Mouse (Mus musculus) embryonic facial prominence, embryonic 12.5 days (tissue): ENCODE results near the gene Sema5b. TPM values are rescaled to one million over a fixed set of nuclear protein-coding genes. Genes with fewer than 3 reads are reported as not detected.
A peak's percentile ranks its signal among the peaks of the same experiment; 100 is the strongest.

Experiments used
- ATAC-seq: fragments of 200-750 bp; cut with Nextera tagmentation; 2 replicates; pipeline ENCODE4 v1.8.0; 2017; ENCODE audit not compliant: insufficient number of reproducible peaks, insufficient read depth, low FRiP score, low TSS enrichment
- H3K27ac ChIP-seq: fragments of 300-500 bp; sonication (generic); 2 replicates; pipeline ENCODE4 v1.5.1; 2016; ENCODE audit warnings: mild to moderate bottlenecking
- H3K27me3 ChIP-seq: fragments of 300-500 bp; sonication (generic); 2 replicates; pipeline ENCODE4 v1.6.1; 2016; ENCODE audit warnings: mild to moderate bottlenecking, moderate library complexity
- H3K36me3 ChIP-seq: fragments of 300-500 bp; sonication (generic); 2 replicates; pipeline ENCODE4 v1.6.1; 2016; ENCODE audit warnings: mild to moderate bottlenecking
- H3K4me1 ChIP-seq: fragments of 300-500 bp; sonication (generic); 2 replicates; pipeline ENCODE4 v1.6.1; 2016
- H3K4me2 ChIP-seq: fragments of 300-500 bp; sonication (generic); replicated peaks from 2 replicates; pipeline ENCODE4 v1.6.1; 2016; ENCODE audit warnings: mild to moderate bottlenecking, moderate library complexity
- H3K4me3 ChIP-seq: fragments of 300-500 bp; sonication (generic); 2 replicates; pipeline ENCODE4 v1.5.1; 2016; ENCODE audit warnings: mild to moderate bottlenecking
- H3K9ac ChIP-seq: fragments of 300-500 bp; sonication (generic); 2 replicates; pipeline ENCODE4 v1.6.1; 2016; ENCODE audit warnings: mild to moderate bottlenecking, moderate library complexity
- H3K9me3 ChIP-seq: fragments of 300-500 bp; sonication (generic); 2 replicates; pipeline ENCODE4 v1.6.1; 2016; ENCODE audit warnings: mild to moderate bottlenecking, moderate library complexity
- WGBS: fragments of 180-500 bp; shearing (Covaris S2); methylation state at CpG from one replicate; pipeline ENCODE4 v1.1.7; 2016; 5-methylcytosine and 5-hydroxymethylcytosine counted together
- polyA plus RNA-seq: library from polyadenylated mRNA; unstranded; fragments of >200 nt; fragmentation: Nextera tagmentation; extraction: Ambion mirVana; gene quantifications from 2 replicates; pipeline ENCODE4 v1.2.1, GENCODE M21; 2016

Sema5b gene
- polyA plus RNA-seq, 1 experiment from 2014 or later: 9.2 TPM

DNA sequence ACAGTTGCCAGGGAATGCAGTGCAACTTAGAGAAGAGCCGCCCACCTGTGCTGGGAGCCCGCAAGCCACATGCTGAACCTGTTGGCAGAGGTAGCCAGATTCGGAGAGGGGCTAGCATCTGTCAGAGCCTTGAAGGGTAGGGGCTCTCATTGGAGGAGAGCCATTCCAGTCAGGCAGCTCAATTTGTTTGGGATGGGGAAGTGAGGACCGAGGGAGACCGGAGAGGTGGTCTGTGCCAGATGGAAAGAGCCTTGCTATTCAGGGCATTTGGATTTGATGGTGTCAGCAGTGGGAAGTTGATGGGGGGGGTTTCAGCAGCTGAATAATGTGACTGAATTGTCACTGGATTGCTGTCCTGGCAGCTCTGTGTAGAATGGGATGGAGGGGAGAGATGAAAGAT, 57.9 kb downstream of the Sema5b start:
- no peak for ATAC-seq
- H3K4me2 ChIP-seq: no peak overlapping the region
- WGBS: 66% methylated on average over 5 of the region's 5 CpGs
- no peak overlapping the region for H3K27ac ChIP-seq
- H3K4me3 ChIP-seq: no peak overlapping the region
- H3K36me3 ChIP-seq: no peaks in the 10 kb centered on the region
- H3K4me1 ChIP-seq: peaks cover 25% of the 10 kb centered on the region
- no peaks in the 10 kb centered on the region for H3K9me3 ChIP-seq
- H3K27me3 ChIP-seq: no peaks in the 10 kb centered on the region
- H3K9ac ChIP-seq: no peak overlapping the region

DNA sequence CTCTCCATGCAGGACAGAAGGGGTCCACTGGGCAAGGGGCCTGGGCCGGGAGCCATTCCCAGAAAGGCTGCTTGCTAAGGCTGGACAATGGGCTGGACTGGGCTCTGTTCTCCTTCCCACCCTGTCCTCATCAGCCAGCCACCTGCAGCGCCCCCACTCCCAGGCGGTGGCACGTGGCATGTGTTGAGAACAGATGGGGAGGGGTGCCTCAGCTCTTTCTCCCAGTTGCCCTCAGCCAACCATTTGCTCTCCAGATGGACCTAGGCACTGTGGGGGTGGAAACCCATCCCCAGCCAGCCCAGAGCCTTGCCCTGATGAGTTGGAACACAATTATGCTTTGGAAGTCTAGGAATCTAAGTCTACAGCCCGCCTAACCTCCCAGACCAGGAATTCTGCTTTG, 59.3 kb downstream of the Sema5b start:
- Histone ChIP-seq H3K9ac (no peak overlapping the region), H3K36me3 (no peaks in the 10 kb centered on the region), H3K4me3 (no peak overlapping the region), H3K4me1 (peaks cover 31% of the 10 kb centered on the region), H3K4me2 (no peak overlapping the region), H3K9me3 (no peaks in the 10 kb centered on the region), H3K27me3 (no peaks in the 10 kb centered on the region), H3K27ac (no peak overlapping the region)
- no peak for ATAC-seq
- WGBS: 79% methylated on average over 5 of the region's 5 CpGs

- H3K4me3 ChIP-seq: no peak overlapping the region
- no peaks in the 10 kb centered on the region for H3K36me3 ChIP-seq
- H3K27me3 ChIP-seq: no peaks in the 10 kb centered on the region
- H3K4me2 ChIP-seq: no peak overlapping the region
- no peak overlapping the region for H3K27ac ChIP-seq
- H3K9me3 ChIP-seq: no peaks in the 10 kb centered on the region
- H3K9ac ChIP-seq: no peak overlapping the region
- ATAC-seq: no peak
- peaks cover 25% of the 10 kb centered on the region for H3K4me1 ChIP-seq
- WGBS: 88% methylated on average over 6 of the region's 6 CpGs
Measured at GRCm38 (mm10) chr16:35601426-35601825, 60.5 kb downstream of the Sema5b start.

DNA sequence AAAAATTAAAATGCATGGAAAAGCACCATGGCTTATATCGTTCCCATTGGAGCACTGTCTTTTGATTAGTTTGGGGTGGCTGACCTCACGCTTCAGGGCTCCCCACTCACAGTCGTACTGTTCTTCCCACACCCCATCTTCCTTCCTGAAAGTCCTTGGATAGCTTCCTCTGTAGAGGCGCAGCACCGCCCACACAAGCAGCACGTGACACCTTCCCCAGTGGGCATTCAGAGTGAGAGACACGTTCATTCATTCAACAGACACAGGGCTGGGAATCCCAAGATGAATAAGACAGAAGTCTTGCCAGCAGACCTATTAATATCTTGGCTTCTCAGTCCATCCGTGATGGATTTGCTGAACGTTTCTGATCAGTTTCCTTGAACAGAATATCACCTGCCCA, 61.6 kb downstream of the Sema5b start:
- Histone ChIP-seq H3K4me3 (no peak overlapping the region), H3K9me3 (no peaks in the 10 kb centered on the region), H3K4me2 (no peak overlapping the region), H3K9ac (no peak overlapping the region), H3K36me3 (no peaks in the 10 kb centered on the region), H3K27me3 (no peaks in the 10 kb centered on the region), H3K4me1 (peaks cover 14% of the 10 kb centered on the region), H3K27ac (no peak overlapping the region)
- WGBS: 82% methylated on average over 9 of the region's 9 CpGs
- ATAC-seq: no peak

- Histone ChIP-seq H3K4me3 (no peak overlapping the region), H3K4me1 (0 out of 2 replicates have a peak, but pooled peaks cover 10% of the 10 kb centered on the region), H3K9ac (no peak overlapping the region), H3K36me3 (no peaks in the 10 kb centered on the region), H3K27me3 (no peaks in the 10 kb centered on the region), H3K9me3 (no peaks in the 10 kb centered on the region), H3K27ac (peak overlapping the region; percentile 11; the same call in 1 of the 2 replicates), H3K4me2 (no peak overlapping the region)
- 65% methylated on average over 20 of the region's 20 CpGs for WGBS
- no peak for ATAC-seq
Measured at GRCm38 (mm10) chr16:35603729-35604522, 63.0 kb downstream of the Sema5b start.

- H3K27ac ChIP-seq: no peak overlapping the region
- H3K9ac ChIP-seq: no peak overlapping the region
- 0 out of 2 replicates have a peak, but pooled peaks cover 10% of the 10 kb centered on the region for H3K4me1 ChIP-seq
- H3K36me3 ChIP-seq: no peaks in the 10 kb centered on the region
- no peaks in the 10 kb centered on the region for H3K9me3 ChIP-seq
- H3K27me3 ChIP-seq: no peaks in the 10 kb centered on the region
- H3K4me3 ChIP-seq: no peak overlapping the region
- H3K4me2 ChIP-seq: no peak overlapping the region
- no peak for ATAC-seq
- 79% methylated on average over 3 of the region's 3 CpGs for WGBS
Measured at GRCm38 (mm10) chr16:35607250-35607649, 66.3 kb downstream of the Sema5b start.

GRCm38 (mm10) chr16:35608244-35608643, 67.3 kb downstream of the Sema5b start:
- Histone ChIP-seq H3K36me3 (no peaks in the 10 kb centered on the region), H3K9me3 (no peaks in the 10 kb centered on the region), H3K9ac (no peak overlapping the region), H3K27ac (no peak overlapping the region), H3K27me3 (no peaks in the 10 kb centered on the region), H3K4me3 (no peak overlapping the region), H3K4me1 (0 out of 2 replicates have a peak, but pooled peaks cover 10% of the 10 kb centered on the region), H3K4me2 (no peak overlapping the region)
- WGBS: 29% methylated on average over 3 of the region's 3 CpGs
- ATAC-seq: no peak

DNA sequence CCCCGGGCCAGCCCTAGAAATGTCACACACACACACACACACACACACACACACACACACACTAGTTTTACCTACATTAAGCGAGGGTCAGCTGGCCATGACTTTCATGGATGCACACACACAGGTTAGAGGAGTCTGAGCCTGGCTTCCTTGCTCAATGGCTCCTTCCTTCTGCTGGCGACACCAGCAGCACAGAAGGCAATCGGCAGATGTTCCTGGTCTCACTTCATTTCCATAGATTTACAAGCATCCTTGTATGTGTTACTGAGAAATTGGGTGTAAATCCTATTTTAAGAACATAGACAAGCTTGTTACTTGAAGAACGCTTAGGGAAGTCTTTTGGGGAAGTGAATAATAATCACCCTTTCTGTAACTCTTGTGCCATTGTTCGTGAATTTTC, 68.6 kb downstream of the Sema5b start:
- Histone ChIP-seq H3K9me3 (no peaks in the 10 kb centered on the region), H3K27me3 (no peaks in the 10 kb centered on the region), H3K9ac (no peak overlapping the region), H3K27ac (no peak overlapping the region), H3K4me1 (peaks cover 8% of the 10 kb centered on the region), H3K36me3 (no peaks in the 10 kb centered on the region), H3K4me2 (no peak overlapping the region), H3K4me3 (no peak overlapping the region)
- 84% methylated on average over 6 of the region's 6 CpGs for WGBS
- ATAC-seq: no peak

DNA sequence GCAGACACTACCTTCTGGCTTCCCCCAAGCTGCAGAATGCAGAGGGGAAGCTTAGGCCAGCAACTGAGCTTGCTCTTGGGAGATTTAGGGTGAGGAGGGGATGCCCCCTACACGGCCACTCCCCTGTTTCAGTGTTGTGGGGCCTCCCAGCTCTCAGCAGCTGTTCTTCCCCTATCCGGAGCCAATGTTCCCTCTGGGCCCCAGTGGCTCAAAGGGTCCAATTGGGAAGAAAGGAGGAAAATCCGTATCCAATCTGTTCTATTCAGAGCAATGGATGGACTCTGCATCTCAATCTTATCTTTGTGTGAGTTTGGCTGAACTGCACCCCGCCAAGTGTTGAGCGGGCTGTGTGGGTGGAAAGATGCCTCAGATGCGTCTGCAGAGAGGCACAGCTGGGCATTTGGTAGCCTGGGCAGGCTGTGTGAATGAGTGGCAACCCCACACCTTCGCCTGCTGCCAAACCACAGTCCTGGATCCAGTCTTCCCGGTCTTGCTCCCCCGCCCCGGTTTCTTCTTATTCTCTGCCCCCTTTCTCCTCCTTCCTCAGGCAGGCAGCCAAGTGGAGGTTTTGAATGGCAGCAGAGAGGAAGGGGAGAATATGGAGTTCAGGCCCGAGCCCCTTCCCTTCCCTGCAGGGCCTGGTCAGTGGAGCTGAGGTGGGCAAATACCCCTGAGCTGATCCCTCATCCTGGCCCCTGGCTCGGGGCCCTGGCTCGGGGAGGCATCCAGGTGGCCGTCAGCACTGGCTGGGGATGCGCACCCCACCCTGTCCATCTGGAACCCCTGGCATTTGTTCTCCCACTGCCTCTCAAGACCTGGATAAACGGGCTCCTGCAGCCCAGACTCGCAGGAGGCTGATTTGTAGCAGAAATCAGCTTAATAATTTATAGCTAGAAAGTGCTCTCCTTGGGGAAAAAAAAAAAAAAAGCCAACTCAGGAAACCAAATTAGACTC, 73.2 kb downstream of the Sema5b start:
- H3K27me3 ChIP-seq: no peaks in the 10 kb centered on the region
- H3K36me3 ChIP-seq: no peaks in the 10 kb centered on the region
- no peak overlapping the region for H3K4me2 ChIP-seq
- no peak for ATAC-seq
- H3K9ac ChIP-seq: no peak overlapping the region
- WGBS: 42% methylated on average over 17 of the region's 17 CpGs
- no peak overlapping the region for H3K4me3 ChIP-seq
- H3K9me3 ChIP-seq: no peaks in the 10 kb centered on the region
- peak overlapping the region; percentile 50 for H3K27ac ChIP-seq
- H3K4me1 ChIP-seq: peaks cover 8% of the 10 kb centered on the region

DNA sequence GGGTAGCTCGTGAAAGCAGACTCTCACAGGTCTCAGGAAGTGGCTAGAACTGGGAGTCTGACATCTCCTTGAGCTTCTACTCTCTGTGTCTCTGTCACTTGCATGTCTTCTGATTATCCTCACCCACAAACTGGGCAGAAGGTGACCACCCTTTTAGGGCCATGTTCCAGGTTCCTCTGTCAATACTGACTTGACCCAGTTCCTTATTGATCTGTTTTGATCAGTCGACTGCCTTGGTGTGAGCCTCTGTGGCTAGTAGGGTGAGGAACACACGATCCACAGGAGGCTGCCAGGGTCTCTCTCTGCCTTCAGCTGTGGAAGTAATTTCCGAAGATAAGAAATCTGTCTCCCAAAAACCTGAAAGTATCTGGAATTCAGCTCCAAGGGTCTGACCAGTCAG, 76.8 kb downstream of the Sema5b start:
- no peak for ATAC-seq
- Histone ChIP-seq H3K27ac (no peak overlapping the region), H3K9ac (no peak overlapping the region), H3K27me3 (no peaks in the 10 kb centered on the region), H3K4me3 (no peak overlapping the region), H3K4me2 (no peak overlapping the region), H3K9me3 (no peaks in the 10 kb centered on the region), H3K36me3 (no peaks in the 10 kb centered on the region), H3K4me1 (peaks cover 8% of the 10 kb centered on the region)
- WGBS: 78% methylated on average over 4 of the region's 4 CpGs

DNA sequence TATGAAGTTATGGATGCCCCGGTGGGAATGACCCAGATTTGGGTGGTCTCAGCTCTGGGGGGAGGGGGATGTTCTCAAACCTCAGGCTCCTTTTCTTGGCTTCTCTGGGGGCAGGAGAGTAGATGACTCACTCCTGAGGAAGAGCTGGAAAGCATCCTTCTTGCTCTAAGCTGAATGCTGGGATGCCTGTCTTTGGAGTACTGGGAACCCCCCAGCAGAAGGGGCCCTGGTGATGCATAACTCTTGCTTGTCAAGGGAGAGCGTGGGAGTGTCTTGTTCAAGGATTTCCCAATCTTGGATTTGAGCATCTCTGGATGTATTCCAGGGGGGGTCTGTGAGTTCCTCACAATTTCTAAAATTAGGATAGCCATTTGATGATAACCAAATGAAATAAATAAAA, 82.1 kb downstream of the Sema5b start:
- WGBS: 94% methylated on average over 2 of the region's 2 CpGs
- Histone ChIP-seq H3K9me3 (no peaks in the 10 kb centered on the region), H3K9ac (no peak overlapping the region), H3K36me3 (no peaks in the 10 kb centered on the region), H3K4me2 (no peak overlapping the region), H3K4me3 (no peak overlapping the region), H3K4me1 (peaks cover 2% of the 10 kb centered on the region), H3K27ac (no peak overlapping the region), H3K27me3 (no peaks in the 10 kb centered on the region)
- ATAC-seq: no peak

GRCm38 (mm10) chr16:35623986-35624385, 83.0 kb downstream of the Sema5b start:
- no peak for ATAC-seq
- Histone ChIP-seq H3K27ac (no peak overlapping the region), H3K4me2 (no peak overlapping the region), H3K9ac (no peak overlapping the region), H3K4me1 (peaks cover 2% of the 10 kb centered on the region), H3K4me3 (no peak overlapping the region), H3K36me3 (no peaks in the 10 kb centered on the region), H3K27me3 (no peaks in the 10 kb centered on the region), H3K9me3 (no peaks in the 10 kb centered on the region)
- 58% methylated on average over 7 of the region's 7 CpGs for WGBS
